Mouse (Mus musculus) macrophage (primary cell): ENCODE results near the gene Efna2. TPM values are rescaled to one million over a fixed set of nuclear protein-coding genes. Genes with fewer than 3 reads are reported as not detected.

Source experiments
- H3K27ac ChIP-seq: fragments of 350-480 bp; formaldehyde crosslinking; 2 replicates; pipeline ENCODE4 v1.9.0; 2021
- H3K36me3 ChIP-seq: fragments of 350-480 bp; formaldehyde crosslinking; 2 replicates; pipeline ENCODE4 v1.9.0; 2021; ENCODE audit errors: inconsistent target
- H3K4me3 ChIP-seq: fragments of 350-480 bp; formaldehyde crosslinking; 2 replicates; pipeline ENCODE4 v1.9.0; 2021; ENCODE audit errors: inconsistent target
- H3K79me2 ChIP-seq: fragments of 350-480 bp; formaldehyde crosslinking; 2 replicates; pipeline ENCODE4 v1.9.0; 2021; ENCODE audit errors: inconsistent target
- WGBS: methylation state at CpG from one replicate; pipeline ENCODE4 v1.1.7; 2026; ENCODE audit warnings: inconsistent platforms; ENCODE audit not compliant: missing documents; 5-methylcytosine and 5-hydroxymethylcytosine counted together
- polyA plus RNA-seq: library from polyadenylated mRNA; stranded (reverse); fragments of 250-400 nt; gene quantifications from 3 replicates; pipeline ENCODE4 v1.2.4, GENCODE M21; 2018; ENCODE audit warnings: inconsistent platforms
- total RNA-seq, 78 experiments: library from RNA; depleted of rRNA; stranded (reverse); fragments of 250-400 nt; gene quantifications; 1 replicate in 9 of 78; 2 replicates in 24 of 78; 3 replicates in 43 of 78; 4 replicates in 2 of 78; pipeline ENCODE4 v1.2.4; 2018; ENCODE audit warnings: inconsistent platforms in 56 of 78

The Efna2 gene
- 1 to 10 TPM in 3 of 26 experiments, under 1 TPM in 12, not detected in 11; 0.30 to 1.9 (median 0.43) TPM for total RNA-seq (2018; cell fraction: chromatin; rRNA removed)
- total RNA-seq (2018; cell fraction: cytosol; rRNA removed): 1 to 10 TPM in 3 of 26 experiments, under 1 TPM in 23; 0.09 to 1.6 (median 0.25) TPM
- total RNA-seq (2018; cell fraction: nucleus; rRNA removed): 1 to 10 TPM in 5 of 26 experiments, under 1 TPM in 15, not detected in 6; 0.20 to 1.7 (median 0.57) TPM
- 0.11 to 0.29 TPM (median 0.26 TPM) in 3 replicates for polyA plus RNA-seq

- Histone ChIP-seq H3K79me2 (no peaks in the 10 kb centered on the region), H3K36me3 (no peaks in the 10 kb centered on the region), H3K4me3 (no peak within 1 kb of the TSS), H3K27ac (no peak within 1 kb of the TSS)
- WGBS: 8% methylated on average over 54 of the region's 106 CpGs
Measured at GRCm38 (mm10) chr10:80179068-80180051, at the start of gene Efna2. TSS of gene Efna2 (plus strand) at chr10:80179482.

- 90% methylated on average over 8 of the region's 9 CpGs for WGBS
- peaks cover 62% of the 10 kb centered on the region for H3K36me3 ChIP-seq
- peaks cover 32% of the 10 kb centered on the region for H3K79me2 ChIP-seq
- no peak overlapping the region for H3K27ac ChIP-seq
- H3K4me3 ChIP-seq: no peak overlapping the region
Measured at GRCm38 (mm10) chr10:80129846-80130245, 49.4 kb upstream of the Efna2 start.

- H3K36me3 ChIP-seq: peaks cover 56% of the 10 kb centered on the region
- H3K27ac ChIP-seq: no peak overlapping the region
- H3K4me3 ChIP-seq: no peak overlapping the region
- H3K79me2 ChIP-seq: peaks cover 25% of the 10 kb centered on the region
- 96% methylated on average over 18 of the region's 18 CpGs for WGBS
Measured at GRCm38 (mm10) chr10:80130403-80131031, 48.8 kb upstream of the Efna2 start.

- peaks cover 16% of the 10 kb centered on the region for H3K79me2 ChIP-seq
- H3K27ac ChIP-seq: no peak overlapping the region
- WGBS: 87% methylated on average over 51 of the region's 55 CpGs
- H3K36me3 ChIP-seq: peaks cover 47% of the 10 kb centered on the region
- no peak overlapping the region for H3K4me3 ChIP-seq
Measured at GRCm38 (mm10) chr10:80131316-80131951, 47.8 kb upstream of the Efna2 start.

- Histone ChIP-seq H3K36me3 (peaks cover 42% of the 10 kb centered on the region), H3K79me2 (peaks cover 11% of the 10 kb centered on the region; the same call in 1 of the 2 replicates), H3K4me3 (no peak overlapping the region), H3K27ac (no peak overlapping the region)
- 89% methylated on average over 23 of the region's 27 CpGs for WGBS
Measured at GRCm38 (mm10) chr10:80131952-80132350, 47.3 kb upstream of the Efna2 start.

- Histone ChIP-seq H3K27ac (no peak overlapping the region), H3K79me2 (no peaks in the 10 kb centered on the region; the same call in 1 of the 2 replicates), H3K4me3 (no peak overlapping the region), H3K36me3 (peaks cover 29% of the 10 kb centered on the region; the same call in 1 of the 2 replicates)
- WGBS: 68% methylated on average over 8 of the region's 8 CpGs
Measured at GRCm38 (mm10) chr10:80133226-80133849, 45.9 kb upstream of the Efna2 start.

- H3K4me3 ChIP-seq: no peak overlapping the region
- H3K36me3 ChIP-seq: peaks cover 18% of the 10 kb centered on the region; the same call in 1 of the 2 replicates
- no peak overlapping the region for H3K27ac ChIP-seq
- H3K79me2 ChIP-seq: no peaks in the 10 kb centered on the region
- WGBS: 93% methylated on average over 9 of the region's 9 CpGs
Measured at GRCm38 (mm10) chr10:80134421-80134820, 44.9 kb upstream of the Efna2 start.

GRCm38 (mm10) chr10:80135161-80135560 is 44.1 kb upstream of the Efna2 start:
- Histone ChIP-seq H3K27ac (no peak overlapping the region), H3K36me3 (peaks cover 10% of the 10 kb centered on the region; the same call in 1 of the 2 replicates), H3K79me2 (no peaks in the 10 kb centered on the region), H3K4me3 (no peak overlapping the region)
- 84% methylated on average over 8 of the region's 10 CpGs for WGBS

- peaks cover 5% of the 10 kb centered on the region; the same call in 1 of the 2 replicates for H3K36me3 ChIP-seq
- 88% methylated on average over 1 of the region's 1 CpGs for WGBS
- no peak overlapping the region for H3K4me3 ChIP-seq
- H3K27ac ChIP-seq: no peak overlapping the region
- no peaks in the 10 kb centered on the region for H3K79me2 ChIP-seq
Measured at GRCm38 (mm10) chr10:80135641-80136040, 43.6 kb upstream of the Efna2 start.

GRCm38 (mm10) chr10:80136179-80136951 is 42.9 kb upstream of the Efna2 start:
- 90% methylated on average over 27 of the region's 49 CpGs for WGBS
- Histone ChIP-seq H3K36me3 (no peaks in the 10 kb centered on the region), H3K79me2 (no peaks in the 10 kb centered on the region), H3K4me3 (no peak overlapping the region), H3K27ac (no peak overlapping the region)

GRCm38 (mm10) chr10:80136952-80137625 is 42.2 kb upstream of the Efna2 start:
- no peaks in the 10 kb centered on the region for H3K79me2 ChIP-seq
- H3K36me3 ChIP-seq: no peaks in the 10 kb centered on the region
- H3K27ac ChIP-seq: no peak overlapping the region
- 56% methylated on average over 25 of the region's 29 CpGs for WGBS
- no peak overlapping the region for H3K4me3 ChIP-seq

- H3K36me3 ChIP-seq: no peaks in the 10 kb centered on the region
- H3K27ac ChIP-seq: no peak overlapping the region
- H3K4me3 ChIP-seq: no peak overlapping the region; the same call in 1 of the 2 replicates
- peaks cover 6% of the 10 kb centered on the region for H3K79me2 ChIP-seq
- WGBS: 38% methylated on average over 23 of the region's 33 CpGs
Measured at GRCm38 (mm10) chr10:80137626-80138552, 41.4 kb upstream of the Efna2 start.
